Mouse (Mus musculus) ES-Bruce4 (cell line): Measurements from ENCODE around the gene Epo.

ENCODE experiments used
- CTCF ChIP-seq: IDR thresholded peaks from one replicate; pipeline ENCODE4 v1.8.1; 2011; ENCODE audit warnings: low read depth, low read length
- EP300 ChIP-seq: IDR thresholded peaks from 2 replicates; pipeline ENCODE4 v1.6.1; 2011; ENCODE audit warnings: low read depth, low read length; ENCODE audit not compliant: insufficient read depth
- POLR2A ChIP-seq: IDR thresholded peaks from one replicate; pipeline ENCODE4 v1.8.1; 2011; ENCODE audit warnings: low read length; ENCODE audit not compliant: insufficient read depth

- TF ChIP-seq CTCF: no peak
- no peak for TF ChIP-seq POLR2A
- TF ChIP-seq EP300: no peak
These were observed 16.8 kb upstream of the Epo start for GRCm38 (mm10) chr5:137549840-137550239.
